Mouse (Mus musculus) testis, postnatal 14 days (tissue): Measurements from ENCODE around the gene Zdhhc12.
"Not testable (repeated sequence)": the region's sequence is repeated elsewhere in the genome, so short reads cannot be mapped to it uniquely, and the experiment has no call there.

Source experiments
- DNase-seq: peaks from one replicate; pipeline ENCODE4 v3.0.0; 2021; ENCODE audit warnings: low spot score

Gene Zdhhc12

DNA sequence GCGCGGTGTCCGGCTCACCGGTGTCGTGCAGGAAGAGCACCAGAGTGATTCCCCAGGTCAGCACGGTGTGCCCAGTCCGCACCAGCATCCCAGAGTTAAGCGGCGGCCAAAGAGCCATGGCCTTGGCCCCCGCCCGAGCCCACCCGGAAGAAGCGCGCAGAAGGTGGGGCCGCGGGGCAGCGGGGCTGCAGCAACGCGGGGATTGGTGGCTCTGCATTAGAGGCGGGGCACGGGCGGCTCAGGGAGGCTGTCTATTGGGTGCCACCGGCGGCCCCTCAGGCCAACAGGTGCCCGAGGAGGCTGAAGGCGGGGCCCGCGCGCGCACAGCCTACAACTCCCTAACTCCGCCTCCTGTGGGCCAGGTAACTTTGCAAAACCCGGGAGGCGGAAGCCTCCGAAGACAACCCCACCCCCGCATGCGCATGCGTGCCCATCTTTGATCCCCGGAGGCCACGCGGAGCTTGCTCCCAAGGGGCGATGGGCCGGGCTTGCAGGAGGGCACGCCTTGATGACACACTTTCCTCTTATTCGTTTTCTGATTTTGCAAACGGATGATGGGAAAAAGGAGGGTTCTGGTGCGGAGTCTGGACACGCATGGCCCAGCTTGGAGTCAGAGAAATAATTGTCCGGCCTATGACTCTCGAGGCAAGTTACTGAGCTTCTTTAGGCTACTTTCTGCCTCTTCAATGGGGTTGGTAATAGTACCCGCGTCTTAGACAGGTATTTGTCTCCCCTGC lies at the start of gene Zdhhc12:
Gene Zdhhc12, minus strand, starts transcription at position 178 of the 737 bp plus-strand sequence.
- peak; percentile 96 for DNase-seq

DNA sequence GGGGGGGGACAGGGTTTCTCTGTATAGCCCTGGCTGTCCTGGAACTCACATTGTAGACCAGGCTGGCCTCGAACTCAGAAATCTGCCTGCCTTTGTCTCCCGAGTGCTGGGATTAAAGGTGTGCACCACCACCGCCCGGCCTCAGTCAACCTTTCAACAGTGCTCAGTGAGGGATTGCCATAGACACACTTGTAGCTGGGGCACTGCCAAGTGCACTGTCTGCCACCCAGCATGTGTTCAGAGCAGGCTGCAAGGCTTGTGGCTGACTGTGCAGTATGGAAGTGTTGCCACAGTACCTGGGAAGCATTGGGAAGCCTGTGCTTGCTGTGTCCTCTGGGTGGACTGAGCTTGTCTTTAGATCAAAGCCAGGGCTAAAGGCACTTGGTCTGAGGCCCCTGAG lies 46.6 kb upstream of the Zdhhc12 start:
- not testable (repeated sequence) for DNase-seq

DNA sequence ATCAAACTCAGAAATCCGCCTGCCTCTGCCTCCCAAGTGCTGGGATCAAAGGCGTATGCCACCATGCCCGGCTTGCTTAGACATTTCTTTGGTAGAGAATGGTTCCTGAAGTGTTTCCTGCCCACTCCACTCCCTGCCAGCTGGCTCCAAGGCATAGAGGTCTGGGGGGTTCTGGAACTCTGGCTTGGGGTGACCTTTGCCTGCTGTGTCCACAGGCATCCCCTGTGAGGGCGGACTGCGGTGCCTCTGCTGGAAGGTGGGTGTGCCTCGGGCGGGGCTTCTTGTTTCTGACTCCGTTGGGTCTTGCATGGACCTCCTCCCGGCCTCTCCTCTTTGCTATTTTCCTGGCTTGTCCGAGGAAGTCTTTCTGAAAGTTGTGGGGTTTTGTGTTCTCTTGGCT lies 43.0 kb upstream of the Zdhhc12 start:
- no peak for DNase-seq

DNA sequence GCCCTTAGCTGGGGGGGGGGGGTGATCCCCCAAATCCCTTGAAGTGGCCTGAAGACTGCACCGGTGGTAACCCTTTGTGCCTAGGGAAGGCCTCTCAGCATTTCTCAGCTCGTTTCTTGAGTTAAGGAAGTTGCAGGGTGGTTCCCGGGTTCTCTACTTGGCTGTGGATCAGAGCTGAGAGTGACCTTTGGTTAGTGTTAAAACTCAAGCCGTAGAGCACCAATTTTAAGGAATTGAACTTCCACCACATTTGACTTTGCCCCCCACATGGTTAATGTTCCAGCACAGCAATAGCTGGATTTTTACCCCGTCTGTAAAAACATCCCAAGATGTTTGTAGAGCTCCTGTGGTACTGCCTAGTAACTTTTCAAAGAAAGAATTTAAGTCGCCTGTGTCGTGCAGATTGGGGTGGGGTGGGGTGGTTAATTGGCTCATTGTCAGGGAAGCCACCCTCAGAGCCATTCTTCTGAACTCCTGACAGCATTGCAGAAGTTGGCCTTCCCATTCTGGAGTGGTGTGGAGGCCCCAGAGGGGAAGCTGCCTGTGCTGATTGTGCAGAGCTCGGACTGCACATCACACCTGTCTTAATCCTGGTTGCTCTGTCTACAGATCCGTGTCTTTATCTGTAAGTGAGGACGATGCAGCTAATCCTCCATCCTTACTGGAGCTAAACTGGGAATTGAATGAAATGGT lies 41.6 kb upstream of the Zdhhc12 start:
- no peak for DNase-seq

DNA sequence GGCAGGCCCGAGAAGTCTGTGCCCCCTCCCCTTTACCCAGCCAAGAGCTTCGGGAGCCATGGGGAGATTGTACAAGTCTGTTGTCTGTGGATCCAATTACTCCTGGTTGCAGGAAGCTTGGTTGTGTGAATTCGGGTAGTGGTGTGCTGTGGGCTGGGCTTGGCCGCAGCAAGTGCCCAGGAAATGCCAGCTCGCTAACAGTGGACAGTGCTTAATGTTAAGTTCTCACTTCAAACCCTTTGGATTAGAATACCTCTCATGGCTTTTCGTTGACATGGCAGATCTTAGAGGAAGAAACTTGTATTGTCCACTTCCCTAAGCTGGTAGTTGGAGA lies 40.9 kb upstream of the Zdhhc12 start:
- no peak for DNase-seq

DNA sequence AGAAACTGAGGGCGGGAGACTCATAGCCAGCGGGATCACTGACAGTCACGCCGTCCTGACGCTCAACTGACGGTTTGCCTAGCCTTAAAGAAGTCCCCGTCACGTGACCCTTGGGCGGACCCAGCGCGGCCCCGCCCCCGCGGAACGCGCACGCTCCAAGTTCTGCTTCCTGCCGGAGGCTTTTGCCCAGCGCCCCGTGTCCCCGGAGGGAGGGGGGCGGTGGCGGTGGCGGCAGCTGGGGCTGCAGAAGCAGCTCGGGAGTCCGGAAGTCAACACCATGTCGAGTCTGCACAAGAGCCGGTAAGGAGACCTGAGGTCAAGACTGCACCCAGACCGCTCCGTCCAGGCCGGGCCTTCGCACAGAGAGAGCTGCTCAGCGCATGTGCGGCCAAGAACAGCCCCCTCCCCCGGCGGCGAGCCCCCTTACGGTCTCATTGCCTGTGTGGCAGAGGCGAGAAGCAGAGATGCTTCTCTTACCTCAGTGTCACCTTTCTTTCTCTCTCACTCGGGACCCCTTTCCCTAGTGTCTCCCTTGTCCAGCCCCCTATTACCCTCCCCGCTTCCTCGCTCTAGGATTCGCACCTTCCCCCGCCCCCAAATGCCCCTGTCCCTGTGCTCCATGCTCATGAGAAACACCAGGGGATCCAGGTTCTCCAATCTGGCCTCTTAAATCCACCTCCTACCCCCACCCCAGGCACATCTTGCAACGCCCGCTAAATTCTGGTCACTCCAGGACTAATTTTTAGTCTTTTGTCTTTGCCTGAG lies 40.3 kb upstream of the Zdhhc12 start, which contains the start of gene Tbc1d13:
Gene Tbc1d13, plus strand, starts transcription at position 134 of the 765 bp plus-strand sequence.
- DNase-seq = peak; percentile 94

DNA sequence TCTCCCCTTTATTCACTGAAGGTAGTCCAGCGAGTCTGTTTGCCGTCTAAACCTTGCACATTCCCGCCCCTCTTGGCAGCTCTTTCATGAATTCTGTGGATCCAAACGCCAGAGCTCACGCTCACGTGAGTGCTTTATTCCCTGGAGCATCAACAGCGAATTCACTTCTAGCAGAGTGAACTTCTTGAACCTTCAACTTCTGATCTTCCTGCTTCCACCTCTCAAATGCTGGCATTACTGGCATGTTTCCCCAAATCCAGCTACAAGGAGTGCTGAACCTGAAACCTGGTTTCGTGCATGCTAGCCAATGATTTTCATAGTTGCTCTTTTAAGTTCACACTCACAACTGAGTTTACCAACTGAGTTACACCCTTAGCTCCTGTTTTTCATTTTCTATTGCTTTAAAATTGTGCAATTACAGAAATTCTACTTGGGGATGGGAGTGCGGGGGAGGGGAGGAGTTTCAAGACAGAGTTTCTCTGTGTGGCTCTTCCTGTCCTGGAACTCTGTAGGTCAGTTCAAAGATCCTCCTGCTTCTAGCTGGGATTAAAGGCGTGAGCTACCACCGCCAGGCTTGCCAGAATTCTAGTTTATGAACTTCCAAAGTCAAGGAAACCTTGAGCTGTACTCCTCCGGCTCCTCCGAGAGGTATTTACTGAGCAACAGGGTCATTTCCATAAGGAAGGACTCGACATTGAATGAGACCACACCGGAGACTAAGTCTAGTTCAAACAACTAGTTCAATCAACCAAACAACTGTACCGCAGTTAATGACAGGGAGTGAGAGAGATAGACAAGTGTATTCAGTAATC lies 39.6 kb upstream of the Zdhhc12 start:
- DNase-seq = no peak

DNA sequence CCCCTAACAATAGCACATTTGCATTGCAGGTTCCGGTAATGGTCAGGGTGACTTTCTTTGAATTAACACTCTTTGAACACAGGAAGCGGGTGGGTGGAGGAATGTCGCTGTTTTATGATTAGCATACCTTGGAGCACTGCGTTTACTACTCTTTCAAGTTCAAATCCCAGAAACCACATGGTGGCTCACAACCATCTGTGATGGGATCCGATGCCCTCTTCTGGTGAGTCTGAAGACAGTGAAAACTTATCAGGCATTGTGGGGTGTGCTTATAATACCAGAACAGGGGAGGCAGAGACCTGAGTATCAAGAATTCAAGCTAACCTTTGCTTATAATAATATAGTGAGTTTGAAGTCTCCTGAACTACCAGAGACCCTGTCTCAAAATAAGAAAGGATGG lies 37.8 kb upstream of the Zdhhc12 start:
- not testable (repeated sequence) for DNase-seq

DNA sequence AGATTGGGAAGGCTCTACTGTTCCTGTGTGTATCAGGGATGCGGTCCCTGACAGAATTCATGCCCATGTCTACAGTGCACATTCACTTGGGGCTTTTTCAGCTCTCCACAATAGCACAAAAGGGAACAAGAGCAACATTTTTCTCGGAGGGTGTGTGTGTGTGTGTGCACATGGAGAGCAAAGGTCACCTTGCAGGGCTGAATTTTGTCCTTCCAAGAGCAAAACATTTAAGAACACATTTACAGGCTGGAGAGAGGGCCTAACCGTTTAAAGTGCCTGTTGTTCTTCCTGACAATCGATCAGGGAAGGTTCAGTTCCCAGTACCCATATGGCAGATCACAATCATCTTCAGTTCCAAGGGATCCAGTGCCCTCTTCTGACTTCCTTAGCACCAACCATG lies 36.7 kb upstream of the Zdhhc12 start:
- DNase-seq = no peak

DNA sequence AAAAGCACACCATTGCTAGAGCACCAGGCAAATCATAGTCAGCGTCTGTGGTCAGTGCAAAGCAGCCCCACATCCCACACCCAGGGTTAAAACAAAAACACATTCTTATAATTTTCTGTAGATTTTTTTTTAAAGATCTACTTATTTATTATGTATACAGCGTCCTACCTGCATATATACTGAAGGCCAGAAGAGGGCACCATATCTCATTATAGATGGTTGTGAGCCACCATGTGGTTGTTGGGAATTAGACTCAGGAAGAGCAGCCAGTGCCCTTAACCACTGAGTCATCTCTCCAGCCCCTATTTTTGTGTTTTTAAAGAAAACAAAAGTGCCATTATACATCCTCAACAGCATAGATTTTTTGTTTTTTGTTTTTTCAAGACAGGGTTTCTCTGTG lies 35.3 kb upstream of the Zdhhc12 start:
- no peak for DNase-seq

DNA sequence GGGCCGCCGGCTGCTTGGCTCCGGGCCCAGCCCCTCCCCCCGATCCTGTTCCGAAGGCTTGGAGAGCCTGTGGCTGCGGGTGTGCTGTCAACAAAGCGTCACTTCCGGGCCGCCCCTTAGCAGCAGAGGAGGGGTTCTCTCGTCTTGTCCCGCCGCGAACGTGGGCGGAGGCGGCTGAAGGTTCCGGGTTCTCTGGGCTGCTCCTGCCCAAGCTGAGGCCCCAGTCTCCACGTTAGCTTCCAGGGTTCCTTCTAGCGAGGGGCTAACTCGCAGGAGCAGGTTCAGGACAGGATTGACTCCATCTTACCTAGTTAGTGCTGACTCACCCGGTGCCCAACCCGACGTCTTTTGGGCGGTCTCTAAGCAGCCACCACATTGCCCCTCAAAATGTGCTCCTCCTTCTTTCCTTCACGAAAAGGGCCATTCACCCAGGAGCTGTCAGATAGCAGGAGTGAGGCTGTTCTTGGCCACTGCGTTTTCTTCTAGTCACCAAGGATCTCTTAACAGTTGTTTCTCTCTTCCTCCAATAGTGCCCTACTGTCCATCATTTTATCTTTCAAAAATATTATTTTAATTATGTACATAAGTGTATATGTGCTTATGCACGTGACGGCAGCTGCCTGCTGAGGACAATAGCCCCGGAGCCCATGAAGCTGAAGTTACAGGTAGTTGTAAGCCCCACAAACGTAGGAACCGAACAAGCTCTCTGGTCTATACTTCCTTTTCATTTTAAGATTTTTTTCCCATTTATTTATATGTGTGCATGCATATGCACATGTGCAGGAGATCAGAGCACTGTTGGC lies 31.2 kb upstream of the Zdhhc12 start, which contains the start of gene Zer1:
Gene Zer1, minus strand, starts transcription at position 114 of the 803 bp plus-strand sequence.
- peak; percentile 94 for DNase-seq

DNA sequence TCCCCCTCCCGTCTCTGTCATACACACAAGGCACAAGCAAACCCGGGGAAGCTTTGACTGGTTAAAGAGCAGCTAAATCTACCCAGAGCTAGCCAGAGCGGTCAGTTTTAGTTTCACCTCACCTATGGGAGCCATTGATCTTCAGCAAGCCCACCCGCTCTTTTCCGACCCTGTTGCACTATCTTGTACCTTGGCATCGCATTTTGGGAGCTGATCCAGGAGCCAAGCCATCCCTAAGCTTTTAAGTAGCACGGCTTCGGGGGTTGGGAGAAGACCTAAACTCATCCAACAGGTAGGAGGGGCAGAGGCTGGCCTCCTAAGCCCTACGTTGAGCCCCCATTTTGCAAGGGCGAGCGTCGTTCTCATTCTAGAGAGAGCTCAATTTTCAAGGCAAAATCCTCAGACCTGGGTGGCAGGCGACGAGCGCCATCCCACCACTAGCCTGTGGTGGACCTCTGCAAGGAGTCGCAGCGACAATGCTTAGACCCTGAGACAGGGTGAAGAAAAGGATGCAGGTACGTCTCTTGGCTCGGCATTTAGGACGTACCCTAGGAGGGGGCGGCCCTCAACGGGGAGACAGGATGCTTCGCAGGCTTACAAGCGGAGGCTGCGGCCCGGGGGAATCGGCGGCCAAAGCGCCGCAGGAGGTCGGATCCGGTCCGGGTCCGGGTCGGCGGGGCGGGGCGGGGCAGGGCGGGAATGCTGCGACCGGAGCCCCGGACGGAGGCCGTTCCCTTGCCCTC lies 30.5 kb upstream of the Zdhhc12 start:
- no peak for DNase-seq

DNA sequence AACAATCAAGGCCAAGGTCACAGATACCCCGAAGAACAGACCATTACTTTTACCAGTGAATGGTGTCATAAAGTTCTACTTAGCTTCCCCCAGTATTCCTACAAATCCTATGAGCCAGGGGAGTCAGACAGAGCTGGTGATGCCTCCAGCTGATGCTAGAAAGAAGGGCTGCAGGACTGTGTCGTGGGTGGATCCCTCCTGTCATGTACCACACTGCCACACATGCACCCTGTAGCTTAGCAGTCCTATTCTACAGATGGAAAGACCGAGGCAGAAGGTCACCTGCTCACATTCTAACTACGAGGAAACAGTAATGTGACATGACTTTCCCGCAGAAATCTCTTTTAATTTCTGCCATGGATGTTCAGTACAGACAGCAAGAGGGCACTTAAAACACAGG lies 29.3 kb upstream of the Zdhhc12 start:
- DNase-seq = no peak

DNA sequence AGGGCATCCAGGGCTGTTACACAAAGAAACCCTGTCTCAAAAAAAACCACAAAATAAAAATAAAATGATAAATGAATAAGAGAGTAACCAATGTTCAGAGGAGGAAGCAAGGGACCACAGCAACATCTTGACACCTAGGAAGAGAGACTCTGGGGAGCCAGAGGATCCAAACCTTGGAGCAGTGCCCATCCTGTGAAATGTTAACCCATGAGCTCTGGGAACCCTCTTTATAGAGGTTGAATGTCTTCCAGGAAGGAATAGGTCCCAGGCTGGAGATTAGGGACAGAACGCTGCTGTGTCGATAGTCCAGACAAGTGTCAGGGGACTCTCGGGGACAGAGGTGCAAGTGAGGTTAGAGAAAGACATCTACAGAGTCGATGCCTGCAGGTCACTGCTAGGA lies 26.8 kb upstream of the Zdhhc12 start:
- DNase-seq = no peak

DNA sequence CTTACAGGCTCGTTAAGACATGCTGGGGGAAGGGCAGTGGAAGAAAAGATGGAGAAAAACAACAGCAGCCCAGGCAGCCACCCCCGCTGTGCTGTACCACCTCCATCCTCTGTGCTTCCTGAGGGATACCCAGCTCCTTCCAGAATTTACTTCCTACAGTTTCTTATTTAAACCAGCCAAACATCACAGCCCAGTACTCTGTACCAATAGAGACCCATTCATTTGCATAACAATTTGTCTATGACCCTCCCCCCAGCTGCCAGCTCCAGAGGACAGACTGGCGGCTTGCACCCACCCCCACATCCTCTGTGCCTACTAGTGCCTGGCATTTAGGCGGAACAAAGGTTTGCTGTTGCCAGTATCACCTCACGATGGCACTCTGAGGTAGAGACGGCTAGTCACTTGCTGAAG lies 26.2 kb upstream of the Zdhhc12 start:
- no peak for DNase-seq

DNA sequence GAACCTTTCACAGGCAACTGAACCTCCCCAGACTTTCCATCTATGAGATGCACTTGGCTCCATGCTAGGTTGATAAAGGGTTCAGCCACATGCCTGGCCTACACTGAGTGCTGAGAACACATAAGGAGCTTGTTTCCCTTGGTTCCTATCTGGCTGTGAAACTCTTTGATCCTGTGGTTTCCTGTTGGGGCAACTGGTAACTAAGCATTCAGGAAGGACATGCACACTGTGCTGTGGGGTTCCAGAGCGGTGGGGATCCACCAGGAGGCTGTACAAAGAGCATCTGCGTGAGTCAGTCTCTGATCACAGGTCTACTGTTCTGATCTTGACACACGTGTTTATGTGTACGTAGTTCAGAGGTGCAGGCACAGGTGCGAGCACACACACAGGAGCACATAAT lies 19.1 kb upstream of the Zdhhc12 start:
- no peak for DNase-seq

DNA sequence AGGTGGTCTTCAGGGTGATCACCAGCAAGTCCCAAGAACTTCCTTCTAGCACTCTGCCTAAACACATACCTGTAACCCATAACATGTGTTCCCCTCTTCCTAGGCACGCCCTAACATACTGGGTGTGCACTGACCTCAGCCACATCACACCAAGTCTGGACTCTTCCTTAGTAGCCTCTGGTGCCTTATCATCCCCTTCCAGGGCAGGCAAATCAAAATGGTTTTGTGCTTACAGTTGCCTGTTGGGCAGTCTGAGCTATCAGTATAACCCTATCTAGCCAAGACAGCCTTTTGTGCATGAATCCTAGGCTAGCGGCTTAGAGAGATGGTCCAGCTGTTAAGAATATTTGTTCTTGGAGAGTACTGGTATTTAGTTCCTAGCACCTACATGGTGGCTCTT lies 18.1 kb upstream of the Zdhhc12 start:
- DNase-seq = no peak

DNA sequence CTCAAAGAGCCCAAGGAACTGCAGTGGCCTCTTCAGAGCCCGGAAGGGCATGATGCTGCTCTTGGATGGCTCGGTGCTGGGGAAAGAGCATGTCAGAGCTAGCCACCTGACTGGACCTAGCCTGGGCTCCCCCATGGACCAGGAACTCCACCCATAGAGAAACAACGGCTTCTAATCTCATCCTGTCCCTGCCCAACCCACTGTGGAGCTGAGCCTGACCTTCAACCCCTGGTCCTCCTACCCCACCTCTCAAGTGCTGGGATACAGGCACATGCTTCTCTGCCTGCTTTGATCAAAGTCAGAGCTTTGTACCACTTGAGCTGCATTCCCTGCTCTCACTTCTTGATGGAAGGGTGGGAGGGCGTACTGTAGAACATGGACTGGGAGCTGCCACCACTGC lies 14.8 kb upstream of the Zdhhc12 start:
- no peak for DNase-seq

DNA sequence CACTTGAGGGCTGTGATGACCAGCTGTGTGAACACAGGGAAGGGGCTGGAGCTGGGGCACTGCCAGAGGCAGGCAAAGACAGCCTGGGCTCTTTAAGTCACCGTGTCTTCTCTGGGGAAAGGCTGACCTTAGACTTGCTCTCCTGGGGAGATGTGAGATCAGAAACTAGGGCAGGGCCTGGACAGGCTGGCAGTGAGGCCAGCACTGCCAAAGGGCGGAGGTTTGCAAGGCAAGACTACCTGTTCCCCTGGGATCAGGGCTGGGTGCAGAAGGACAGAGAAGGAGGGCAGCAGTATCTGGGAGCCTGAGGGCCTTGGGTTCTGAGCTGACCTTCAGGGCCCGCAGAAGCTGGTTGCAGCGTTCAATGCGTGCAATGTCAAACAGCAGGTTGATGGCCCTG lies 14.2 kb upstream of the Zdhhc12 start:
- no peak for DNase-seq

DNA sequence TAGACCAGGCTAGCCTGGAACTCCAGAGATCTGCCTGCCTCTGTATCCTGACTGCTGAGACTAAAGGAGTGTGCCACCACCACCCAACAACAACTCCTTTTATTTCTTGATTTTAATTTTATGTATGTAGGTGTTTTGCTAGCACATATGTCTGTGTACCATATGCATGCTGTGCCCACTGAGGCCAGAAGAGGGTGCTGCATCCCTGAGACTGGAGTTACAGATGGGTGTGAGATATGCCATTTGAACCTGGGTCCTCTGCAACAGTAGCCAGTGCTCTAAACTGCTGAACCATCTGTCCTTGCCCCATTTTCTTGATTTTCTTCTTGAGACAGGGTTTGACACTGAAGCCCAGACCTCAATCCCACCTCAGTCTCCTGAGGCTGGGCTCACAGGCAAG lies 12.9 kb upstream of the Zdhhc12 start:
- DNase-seq = no peak

DNA sequence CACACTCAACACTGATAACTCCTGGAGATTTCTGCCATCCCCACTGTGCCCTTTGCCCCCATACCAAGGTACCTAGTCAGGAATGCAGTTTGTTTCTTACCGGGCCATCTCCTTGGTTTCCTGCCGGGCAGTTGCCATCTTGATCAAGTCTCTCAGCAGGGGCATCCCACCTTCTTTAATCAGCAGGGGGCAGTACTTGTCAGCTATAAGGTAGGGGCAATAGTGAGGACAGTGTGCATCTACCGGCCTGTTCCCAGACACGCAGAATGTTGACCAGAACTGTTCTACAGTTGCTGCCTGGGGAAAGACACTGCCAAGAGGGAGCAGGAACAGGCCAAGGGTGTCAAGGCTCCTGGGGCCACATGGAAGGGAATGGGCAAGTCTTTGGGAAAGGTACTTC lies 6.8 kb upstream of the Zdhhc12 start:
- DNase-seq = no peak
